Mouse (Mus musculus) midbrain, embryonic 16.5 days (tissue): ENCODE results near the gene Fam207a. TPM values are rescaled to one million over a fixed set of nuclear protein-coding genes. Genes with fewer than 3 reads are reported as not detected.

ENCODE experiments used
- ATAC-seq: fragments of 200-750 bp; cut with Nextera tagmentation; 2 replicates; pipeline ENCODE4 v1.8.0; 2017; ENCODE audit warnings: moderate TSS enrichment
- H3K27ac ChIP-seq: fragments of 300-500 bp; sonication (generic); 2 replicates; pipeline ENCODE4 v1.5.1; 2014; ENCODE audit warnings: mild to moderate bottlenecking, low read length, mixed read lengths
- H3K27me3 ChIP-seq: fragments of 300-500 bp; sonication (generic); 2 replicates; pipeline ENCODE4 v1.6.1; 2014; ENCODE audit warnings: low read depth, low read length, mixed read lengths; ENCODE audit not compliant: control insufficient read depth, insufficient read depth
- H3K36me3 ChIP-seq: fragments of 300-500 bp; sonication (generic); 2 replicates; pipeline ENCODE4 v1.6.1; 2014; ENCODE audit warnings: mild to moderate bottlenecking, low read length, moderate library complexity, mixed read lengths; ENCODE audit not compliant: control insufficient read depth, insufficient read depth
- H3K4me1 ChIP-seq: fragments of 300-500 bp; sonication (generic); 2 replicates; pipeline ENCODE4 v1.6.1; 2014; ENCODE audit warnings: mild to moderate bottlenecking, low read length, mixed read lengths; ENCODE audit not compliant: control insufficient read depth, insufficient read depth
- H3K4me2 ChIP-seq: fragments of 300-500 bp; sonication (generic); 2 replicates; pipeline ENCODE4 v1.6.1; 2014; ENCODE audit warnings: mild to moderate bottlenecking, low read length, mixed read lengths
- H3K4me3 ChIP-seq: fragments of 300-500 bp; sonication (generic); 2 replicates; pipeline ENCODE4 v1.5.1; 2014; ENCODE audit warnings: low read depth, mild to moderate bottlenecking, low read length, moderate library complexity, mixed read lengths
- H3K9ac ChIP-seq: fragments of 300-500 bp; sonication (generic); 2 replicates; pipeline ENCODE4 v1.6.1; 2014; ENCODE audit warnings: low read depth, low read length, mixed read lengths
- H3K9me3 ChIP-seq: fragments of 300-500 bp; sonication (generic); replicated peaks from 2 replicates; pipeline ENCODE4 v1.6.1; 2014; ENCODE audit warnings: mild to moderate bottlenecking, low read length, mixed read lengths; ENCODE audit not compliant: control insufficient read depth, poor library complexity, severe bottlenecking
- WGBS: fragments of 180-500 bp; shearing (Covaris S2); extraction: QIAGEN DNeasy Blood & Tissue Kit; methylation state at CpG from one replicate; pipeline ENCODE4 v1.1.7; 2014; 5-methylcytosine and 5-hydroxymethylcytosine counted together
- polyA plus RNA-seq: library from polyadenylated mRNA; unstranded; fragments of >200 nt; fragmentation: Nextera tagmentation; extraction: Ambion mirVana; gene quantifications from 2 replicates; pipeline ENCODE4 v1.2.1, GENCODE M21; 2015

Fam207a gene
- polyA plus RNA-seq, 1 experiment from 2014 or later, result 40.5 TPM

- 0 out of 2 replicates have a peak, but pooled peaks have one; percentile 42 for ATAC-seq
- H3K9me3 ChIP-seq, result no peaks in the 10 kb centered on the region
- no peak overlapping the region for H3K27ac ChIP-seq
- peak overlapping the region; percentile 56 for H3K9ac ChIP-seq
- no peaks in the 10 kb centered on the region for H3K36me3 ChIP-seq
- 58% methylated on average over 12 of the region's 12 CpGs for WGBS
- H3K27me3 ChIP-seq, result no peaks in the 10 kb centered on the region
- peaks cover 3% of the 10 kb centered on the region; the same call in 1 of the 2 replicates for H3K4me1 ChIP-seq
- H3K4me3 ChIP-seq, result peak overlapping the region; percentile 34
- peak overlapping the region; percentile 63 for H3K4me2 ChIP-seq
Observed at GRCm38 (mm10) chr10:77522746-77523145, 7.2 kb upstream of the Fam207a start.

DNA sequence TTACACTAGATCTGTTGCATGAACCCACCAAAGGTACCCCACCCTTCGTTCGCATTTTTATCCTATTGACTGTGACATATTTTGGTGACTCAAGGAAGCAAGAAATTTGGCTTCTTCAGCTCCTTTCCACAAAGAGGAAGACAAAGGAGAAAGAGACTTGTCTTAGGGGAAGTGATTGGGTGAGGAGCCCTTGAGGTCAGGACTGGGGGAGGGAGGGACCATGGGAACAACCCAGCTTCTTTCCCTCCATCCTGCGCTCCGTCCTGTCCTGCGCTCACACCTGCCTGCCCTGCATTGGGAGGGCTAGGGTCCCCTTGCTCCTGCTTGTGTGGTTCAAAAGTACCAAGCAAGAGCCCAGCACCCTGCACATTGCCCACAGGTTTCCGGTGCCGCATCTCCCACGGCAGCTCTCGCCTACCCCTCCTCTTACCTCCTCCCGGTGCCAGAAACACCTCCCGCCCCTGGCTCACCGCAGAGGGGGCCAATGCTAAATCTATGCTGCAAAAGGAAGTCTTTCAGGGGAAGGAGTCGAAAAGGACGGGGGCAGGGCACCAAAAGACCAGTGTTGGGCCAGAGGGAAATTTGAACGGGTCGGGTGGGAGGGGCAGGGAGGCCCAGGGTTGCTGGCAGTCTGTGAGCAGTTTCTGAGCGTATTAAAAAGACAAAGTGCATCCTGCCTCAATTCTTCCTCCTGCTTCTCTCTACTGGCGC lies 6.6 kb upstream of the Fam207a start:
- peak; percentile 40; the same call in 1 of the 2 replicates for ATAC-seq
- peak overlapping the region; percentile 56 for H3K9ac ChIP-seq
- 11% methylated on average over 18 of the region's 18 CpGs for WGBS
- peaks cover 3% of the 10 kb centered on the region; the same call in 1 of the 2 replicates for H3K4me1 ChIP-seq
- no peaks in the 10 kb centered on the region for H3K9me3 ChIP-seq
- H3K36me3 ChIP-seq, result no peaks in the 10 kb centered on the region
- H3K27me3 ChIP-seq, result no peaks in the 10 kb centered on the region
- no peak overlapping the region for H3K27ac ChIP-seq
- H3K4me3 ChIP-seq, result peak overlapping the region; percentile 34
- H3K4me2 ChIP-seq, result peak overlapping the region; percentile 63

DNA sequence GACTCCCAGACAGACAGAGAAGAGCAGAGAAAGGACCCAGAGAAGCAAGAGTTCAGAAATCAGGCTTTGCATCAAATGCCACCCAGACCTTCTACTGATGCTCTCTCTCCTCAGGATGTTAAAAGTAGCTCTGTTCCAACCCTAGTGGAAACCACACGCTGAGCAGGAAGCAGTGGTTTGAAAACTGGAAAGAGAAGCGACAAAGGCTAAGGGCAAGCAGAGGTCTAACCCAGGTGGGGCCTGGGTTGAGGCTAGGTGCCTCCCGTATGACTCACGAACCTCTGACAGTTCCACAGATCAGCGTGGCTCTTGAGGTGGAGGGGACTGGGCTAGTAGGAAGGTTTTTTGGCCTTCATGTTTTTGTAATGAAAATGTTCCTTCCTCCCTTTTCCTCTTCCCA lies 4.9 kb upstream of the Fam207a start:
- peaks cover 12% of the 10 kb centered on the region for H3K4me1 ChIP-seq
- H3K27me3 ChIP-seq, result no peaks in the 10 kb centered on the region
- no peak overlapping the region for H3K27ac ChIP-seq
- 85% methylated on average over 5 of the region's 5 CpGs for WGBS
- H3K4me2 ChIP-seq, result no peak overlapping the region
- ATAC-seq, result no peak
- H3K36me3 ChIP-seq, result no peaks in the 10 kb centered on the region
- no peak overlapping the region for H3K9ac ChIP-seq
- H3K4me3 ChIP-seq, result no peak overlapping the region
- no peaks in the 10 kb centered on the region for H3K9me3 ChIP-seq

GRCm38 (mm10) chr10:77519191-77519590 lies 3.6 kb upstream of the Fam207a start:
- Histone ChIP-seq H3K4me1 (peaks cover 20% of the 10 kb centered on the region), H3K4me3 (no peak overlapping the region), H3K4me2 (no peak overlapping the region), H3K27me3 (no peaks in the 10 kb centered on the region), H3K36me3 (no peaks in the 10 kb centered on the region), H3K27ac (no peak overlapping the region), H3K9me3 (no peaks in the 10 kb centered on the region), H3K9ac (no peak overlapping the region)
- WGBS, result 85% methylated on average over 3 of the region's 3 CpGs
- no peak for ATAC-seq

- Histone ChIP-seq H3K4me2 (no peak overlapping the region), H3K4me3 (no peak overlapping the region), H3K9ac (no peak overlapping the region), H3K27ac (no peak overlapping the region), H3K4me1 (peaks cover 20% of the 10 kb centered on the region), H3K27me3 (no peaks in the 10 kb centered on the region), H3K36me3 (peaks cover 1% of the 10 kb centered on the region), H3K9me3 (no peaks in the 10 kb centered on the region)
- no peak for ATAC-seq
- 95% methylated on average over 5 of the region's 5 CpGs for WGBS
Observed at GRCm38 (mm10) chr10:77517801-77518200, 2.2 kb upstream of the Fam207a start.

- Histone ChIP-seq H3K27ac (no peak overlapping the region), H3K36me3 (peaks cover 6% of the 10 kb centered on the region), H3K4me3 (no peak overlapping the region), H3K4me1 (peaks cover 17% of the 10 kb centered on the region), H3K9me3 (no peaks in the 10 kb centered on the region), H3K27me3 (no peaks in the 10 kb centered on the region), H3K9ac (no peak overlapping the region), H3K4me2 (no peak overlapping the region; the same call in 1 of the 2 replicates)
- ATAC-seq, result peak; percentile 32; the same call in 1 of the 2 replicates
- WGBS, result 23% methylated on average over 20 of the region's 20 CpGs
Observed at GRCm38 (mm10) chr10:77517066-77517620, 1.6 kb upstream of the Fam207a start.

DNA sequence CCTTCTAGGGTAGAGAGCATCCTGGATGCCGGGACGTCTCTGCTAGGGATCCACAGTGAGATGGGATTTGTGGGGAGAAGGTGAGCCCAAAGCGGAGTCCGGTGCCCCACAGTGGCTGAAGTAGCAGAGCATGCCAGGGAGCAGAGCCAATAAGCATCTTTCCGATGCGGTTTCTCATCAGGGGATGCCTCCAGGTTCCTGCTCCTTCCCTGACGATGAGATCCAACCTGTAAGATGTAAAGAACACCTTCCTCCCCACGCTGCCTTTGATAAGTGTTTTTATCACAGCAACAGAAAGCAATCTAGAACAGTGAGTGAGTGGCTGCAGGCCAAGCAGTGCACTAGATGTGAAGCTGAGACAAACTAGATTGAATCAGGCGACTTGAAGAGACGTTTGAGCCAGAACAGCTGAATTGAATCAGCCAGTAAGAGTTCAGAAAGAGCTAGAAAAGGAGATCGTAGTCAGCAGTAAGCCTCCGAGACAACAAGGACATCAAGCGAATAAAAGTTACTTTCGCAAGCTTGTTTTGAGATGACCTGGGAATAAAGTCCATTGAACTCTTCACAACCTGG lies 880 bp upstream of the Fam207a start:
- 42% methylated on average over 14 of the region's 14 CpGs for WGBS
- H3K27ac ChIP-seq, result peak overlapping the region; percentile 86
- ATAC-seq, result peak; percentile 3

DNA sequence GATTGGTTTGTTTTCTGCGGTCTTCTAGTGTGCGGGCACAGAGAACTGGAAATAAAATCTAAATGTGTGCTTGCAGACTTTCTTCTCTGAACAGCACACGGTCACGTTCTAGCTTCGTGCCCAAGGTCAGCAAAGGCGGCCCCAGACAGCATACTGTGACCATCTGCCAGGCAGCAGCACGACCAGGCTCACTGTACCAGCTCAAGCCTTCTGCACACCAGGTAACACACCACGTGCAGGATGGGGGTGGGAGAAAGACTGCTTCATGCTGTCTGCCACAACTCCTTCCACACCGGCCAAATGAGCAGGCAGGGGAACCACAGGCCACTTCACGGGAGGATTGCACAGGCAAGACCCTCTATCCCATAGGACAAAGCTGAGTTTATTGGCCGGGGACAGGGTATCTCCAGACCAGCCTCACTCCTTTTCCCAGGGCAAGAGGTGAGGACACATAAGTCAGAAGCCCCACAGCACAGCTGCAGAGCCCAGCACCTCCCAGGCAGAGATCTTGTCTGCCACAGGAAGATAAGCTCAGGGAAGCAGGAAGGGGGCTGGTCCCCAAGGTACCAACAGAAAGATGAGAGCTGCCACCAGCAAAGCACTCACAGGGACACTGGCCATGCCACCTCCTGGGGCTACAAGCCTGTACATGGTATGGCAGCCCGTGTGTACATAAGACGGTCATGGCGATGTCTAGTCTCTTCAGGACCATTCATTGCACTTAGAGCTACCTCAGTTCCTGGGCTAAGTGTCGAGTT lies 5.2 kb downstream of the Fam207a start:
- peaks cover 13% of the 10 kb centered on the region for H3K4me1 ChIP-seq
- H3K9me3 ChIP-seq, result no peaks in the 10 kb centered on the region
- peak overlapping the region; percentile 30; the same call in 1 of the 2 replicates for H3K9ac ChIP-seq
- peaks cover 14% of the 10 kb centered on the region for H3K36me3 ChIP-seq
- H3K27me3 ChIP-seq, result no peaks in the 10 kb centered on the region
- 79% methylated on average over 15 of the region's 15 CpGs for WGBS
- no peak overlapping the region for H3K4me3 ChIP-seq
- H3K4me2 ChIP-seq, result no peak overlapping the region
- no peak overlapping the region for H3K27ac ChIP-seq
- no peak for ATAC-seq

More for the DNA sequence above, 880 bp upstream of the Fam207a start:
- Histone ChIP-seq H3K36me3 (peaks cover 6% of the 10 kb centered on the region), H3K9ac (peak overlapping the region; percentile 77), H3K27me3 (no peaks in the 10 kb centered on the region), H3K4me3 (peak overlapping the region; percentile 99), H3K4me1 (peaks cover 17% of the 10 kb centered on the region), H3K4me2 (peak overlapping the region; percentile 95), H3K9me3 (no peaks in the 10 kb centered on the region)
